Mouse (Mus musculus) mature B cell (primary cell): ENCODE data around the gene Ugt1a5.

ENCODE experiments used
- in situ Hi-C: fragments of 300-500 bp; cut with MboI; formaldehyde crosslinking; loops from 2 replicates; pipeline ENCODE4 v1.14.3; 2019

Ugt1a5 gene

DNA sequence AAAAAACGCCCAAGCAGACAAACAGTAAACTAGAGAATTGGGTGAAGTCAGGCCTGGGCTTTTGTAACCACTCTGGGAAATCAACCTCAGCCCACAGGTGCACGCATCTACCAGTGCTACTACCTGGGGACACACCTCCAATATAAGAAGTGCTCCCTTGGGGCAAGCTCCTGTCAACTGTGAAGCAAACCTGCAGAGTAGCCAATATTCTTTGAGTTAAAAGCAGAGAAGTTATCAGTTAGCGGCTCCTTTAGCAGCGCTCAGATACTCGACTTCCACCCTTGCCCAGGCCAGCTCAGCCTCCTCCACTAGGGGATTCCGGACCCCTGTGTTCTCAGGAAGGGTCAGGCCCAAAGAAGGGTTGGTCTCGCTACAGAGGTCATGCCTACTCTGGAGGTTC is 95.9 kb downstream of the Ugt1a5 start:
- in situ Hi-C loops: no loop called here

DNA sequence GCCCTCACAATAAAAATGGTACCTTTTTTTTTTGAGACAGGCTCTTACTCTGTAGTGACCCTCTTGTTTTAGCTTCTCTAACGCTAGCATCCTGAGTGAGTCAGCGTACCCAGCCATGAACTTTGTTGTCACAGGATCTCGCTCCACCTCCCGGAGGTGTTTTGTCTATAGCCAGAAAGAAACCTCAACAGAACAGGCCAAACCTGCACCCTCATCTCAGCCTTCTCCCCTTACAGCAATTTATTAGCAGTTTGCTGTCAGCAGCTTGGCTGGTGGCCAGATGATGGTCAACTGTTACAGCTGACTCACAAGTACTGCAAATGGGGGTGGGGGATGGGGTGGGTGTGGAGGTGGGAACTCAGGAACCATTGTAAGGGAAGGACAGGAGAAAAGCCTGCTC is 96.4 kb downstream of the Ugt1a5 start:
- in situ Hi-C loops: no loop called here

DNA sequence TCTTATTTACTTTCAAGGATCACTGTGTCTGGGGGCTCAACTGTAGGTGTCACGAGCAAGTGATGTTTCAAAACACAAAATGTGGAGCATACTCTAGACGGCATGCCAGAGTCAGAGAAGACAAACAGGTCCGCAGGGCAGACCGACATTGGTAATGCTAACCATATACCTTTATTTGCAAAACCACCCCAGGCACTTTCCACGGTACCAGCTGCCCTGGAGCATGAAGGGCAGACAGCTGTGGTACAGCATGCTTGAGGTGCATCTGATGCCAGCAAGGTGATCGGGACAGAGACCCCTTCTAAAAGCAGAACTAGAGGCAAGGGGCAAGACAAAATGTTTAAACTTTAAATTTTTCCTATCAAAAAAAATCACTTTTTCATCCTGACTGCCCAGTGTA is 97.1 kb downstream of the Ugt1a5 start:
- in situ Hi-C loops: no loop called here

DNA sequence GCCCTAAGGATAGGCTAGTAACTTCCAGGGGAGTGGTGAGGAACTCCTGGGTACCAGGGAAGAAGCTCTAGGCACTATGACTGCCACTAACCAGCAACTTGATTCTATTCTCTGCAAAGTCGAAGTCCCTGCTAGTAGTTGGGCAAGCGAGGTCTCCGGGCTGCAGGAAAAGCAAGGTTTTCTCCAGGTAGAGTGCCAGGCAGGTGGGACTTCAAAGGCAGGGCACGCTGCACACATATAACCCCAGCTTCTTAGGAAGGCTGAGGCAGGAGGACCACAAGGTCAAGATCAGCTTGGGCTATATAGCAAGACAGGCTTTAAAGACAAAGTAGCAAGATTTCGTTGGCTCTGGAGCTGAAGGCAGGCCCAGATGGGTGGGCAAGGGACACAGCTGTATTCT is 98.0 kb downstream of the Ugt1a5 start:
- in situ Hi-C loops: no loop called here

DNA sequence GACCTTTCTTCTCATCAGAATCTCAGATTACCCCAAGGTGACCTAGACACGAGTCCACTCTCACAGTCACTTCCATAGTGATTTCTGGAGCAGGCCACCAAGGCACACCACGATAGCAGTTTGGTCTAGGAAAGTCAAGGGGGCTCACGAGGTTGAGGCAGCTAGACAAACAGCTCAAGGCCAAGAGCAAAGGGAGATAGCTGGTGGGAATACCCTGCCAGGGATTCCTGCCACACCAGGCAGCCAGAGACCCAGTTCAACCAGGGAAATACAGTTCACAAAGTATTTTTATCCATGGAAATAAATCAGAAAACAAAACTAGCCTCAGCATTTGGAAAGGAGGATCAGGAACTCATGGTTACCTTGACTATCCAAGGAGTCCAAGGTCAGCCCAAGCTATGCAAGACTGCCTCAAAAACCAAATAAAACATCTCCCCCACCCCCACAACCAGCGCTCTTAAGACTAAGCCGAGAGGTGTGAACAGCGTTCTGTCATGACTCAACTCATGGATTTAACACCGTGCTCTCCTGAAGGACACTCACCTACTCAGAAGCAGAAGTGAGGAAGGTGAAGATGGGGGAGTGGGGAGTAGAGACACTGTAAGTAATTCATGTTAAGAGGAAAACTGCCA is 98.5 kb downstream of the Ugt1a5 start:
- in situ Hi-C loops: no loop called here

DNA sequence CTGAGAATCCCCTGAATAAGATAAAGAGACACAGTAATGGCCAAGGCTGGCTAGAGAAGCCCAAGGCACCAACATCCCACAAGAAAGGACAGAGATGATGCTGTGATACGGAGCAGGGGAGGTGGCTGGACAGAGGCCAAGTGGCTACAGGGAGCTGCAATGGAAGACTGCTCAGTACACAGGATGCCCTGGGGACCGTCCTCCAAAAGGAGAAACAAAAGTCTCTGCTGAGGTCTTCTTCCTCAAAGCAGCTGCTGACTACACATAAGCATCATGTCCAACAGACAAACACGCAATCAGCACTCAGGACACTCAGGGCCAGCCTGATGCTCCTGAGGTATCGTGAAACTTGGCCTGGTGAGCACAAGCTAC is 99.0 kb downstream of the Ugt1a5 start:
- in situ Hi-C loops: no loop called here

DNA sequence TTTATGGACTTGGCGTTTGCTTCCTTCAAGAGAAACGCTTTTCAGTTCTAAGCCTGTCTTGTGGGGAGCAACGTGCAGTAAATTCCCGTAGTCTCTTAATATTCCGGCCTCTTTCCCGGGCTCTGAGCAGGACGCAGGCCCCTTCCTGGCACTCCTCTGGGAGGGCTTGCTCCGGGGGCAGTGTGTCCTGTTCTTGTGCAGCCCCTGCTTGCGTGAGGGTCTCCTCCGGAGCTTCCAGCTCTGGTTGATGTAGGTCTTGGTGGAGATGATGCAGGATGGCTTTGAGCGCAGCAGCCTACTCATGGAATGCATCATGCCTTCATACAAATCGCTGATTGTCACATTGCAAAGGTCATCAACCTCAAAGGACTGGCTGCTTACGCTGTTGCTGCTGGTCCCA is 100.3 kb downstream of the Ugt1a5 start:
- in situ Hi-C loops: no loop called here

DNA sequence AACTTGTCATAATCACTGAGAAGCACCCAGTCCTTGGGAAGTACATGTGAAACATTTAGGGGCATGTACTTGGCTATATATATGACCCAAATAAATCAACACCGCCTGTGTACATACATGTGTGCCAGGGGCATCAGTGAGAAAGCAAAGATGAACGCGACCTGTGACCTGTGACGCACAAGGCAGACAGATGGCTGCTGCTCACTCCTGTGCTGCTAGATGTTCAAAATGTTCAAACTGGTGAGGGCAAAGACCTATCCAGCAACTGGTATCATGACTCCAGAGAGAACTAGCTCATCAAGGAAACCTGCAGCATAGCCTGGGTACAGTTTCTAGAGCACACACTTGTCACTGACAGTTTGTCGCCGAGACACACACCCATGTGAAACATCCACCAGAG is 101.7 kb downstream of the Ugt1a5 start:
- in situ Hi-C loops: no loop called here

DNA sequence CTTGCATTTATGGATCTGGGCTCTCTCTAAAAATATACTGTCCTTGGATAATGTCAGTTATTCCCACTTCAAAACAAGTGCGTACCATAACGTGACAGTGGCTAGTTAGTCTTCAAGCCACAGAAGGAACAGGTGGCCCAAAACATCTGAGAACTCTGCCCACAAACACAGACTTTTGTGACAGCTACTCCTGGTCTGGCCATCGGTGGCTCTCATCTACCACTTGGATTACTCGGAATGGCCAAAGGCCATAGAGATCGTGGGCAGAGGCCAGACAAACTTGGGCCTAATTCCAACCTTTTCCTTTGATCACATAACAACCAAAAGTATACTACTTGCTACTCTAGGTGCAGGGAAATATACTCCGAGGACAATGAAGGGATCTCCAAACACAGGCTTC is 102.3 kb downstream of the Ugt1a5 start:
- in situ Hi-C loops: no loop called here
